Mouse (Mus musculus) stomach, embryonic 14.5 days (tissue): ENCODE results near the gene Nsun6. TPM values are rescaled to one million over a fixed set of nuclear protein-coding genes. Genes with fewer than 3 reads are reported as not detected.

Source experiments
- ATAC-seq: fragments of 200-750 bp; cut with Nextera tagmentation; 2 replicates; pipeline ENCODE4 v1.8.0; 2017; ENCODE audit warnings: low read depth, moderate TSS enrichment; ENCODE audit not compliant: insufficient number of reproducible peaks, insufficient read depth, low FRiP score
- H3K27ac ChIP-seq: fragments of 300-500 bp; sonication (generic); 2 replicates; pipeline ENCODE4 v1.5.1; 2014; ENCODE audit warnings: mild to moderate bottlenecking, low read length, moderate library complexity, mixed read lengths
- H3K27me3 ChIP-seq: fragments of 300-500 bp; sonication (generic); 2 replicates; pipeline ENCODE4 v1.6.1; 2014; ENCODE audit warnings: low read length, control low read depth, mixed read lengths; ENCODE audit not compliant: control insufficient read depth, insufficient read depth
- H3K36me3 ChIP-seq: fragments of 300-500 bp; sonication (generic); 2 replicates; pipeline ENCODE4 v1.6.1; 2014; ENCODE audit warnings: mild to moderate bottlenecking, control low read depth, low read length, moderate library complexity, mixed read lengths; ENCODE audit not compliant: control insufficient read depth, insufficient read depth
- H3K4me1 ChIP-seq: fragments of 300-500 bp; sonication (generic); 2 replicates; pipeline ENCODE4 v1.6.1; 2014; ENCODE audit warnings: low read length, control low read depth, mixed read lengths; ENCODE audit not compliant: control insufficient read depth, insufficient read depth
- H3K4me2 ChIP-seq: fragments of 300-500 bp; sonication (generic); replicated peaks from 2 replicates; pipeline ENCODE4 v1.6.1; 2014; ENCODE audit warnings: low read depth, low read length, control low read depth
- H3K4me3 ChIP-seq: fragments of 300-500 bp; sonication (generic); 2 replicates; pipeline ENCODE4 v1.5.1; 2014; ENCODE audit warnings: low read depth, low read length, control low read depth
- H3K9ac ChIP-seq: fragments of 300-500 bp; sonication (generic); replicated peaks from 2 replicates; pipeline ENCODE4 v1.6.1; 2014; ENCODE audit warnings: low read depth, mild to moderate bottlenecking, control low read depth, low read length, moderate library complexity, mixed read lengths
- H3K9me3 ChIP-seq: fragments of 300-500 bp; sonication (generic); 2 replicates; pipeline ENCODE4 v1.6.1; 2016; ENCODE audit warnings: low read depth, low read length, control low read depth; ENCODE audit not compliant: control insufficient read depth
- WGBS: fragments of 180-500 bp; shearing (Covaris S2); extraction: QIAGEN DNeasy Blood & Tissue Kit; methylation state at CpG from one replicate; pipeline ENCODE4 v1.1.7; 2014; 5-methylcytosine and 5-hydroxymethylcytosine counted together
- polyA plus RNA-seq: library from polyadenylated mRNA; unstranded; fragments of >200 nt; fragmentation: Nextera tagmentation; extraction: Ambion mirVana; gene quantifications from 2 replicates; pipeline ENCODE4 v1.2.1, GENCODE M21; 2014

Nsun6 gene
- polyA plus RNA-seq, 1 experiment from 2014 or later: 14.0 TPM

- no peak overlapping the region for H3K9ac ChIP-seq
- ATAC-seq: no peak
- WGBS: 38% methylated on average over 1 of the region's 1 CpGs
- peaks cover 13% of the 10 kb centered on the region for H3K36me3 ChIP-seq
- no peak overlapping the region for H3K4me3 ChIP-seq
- H3K27ac ChIP-seq: no peak overlapping the region
- H3K4me2 ChIP-seq: no peak overlapping the region
- 0 out of 2 replicates have a peak, but pooled peaks cover 3% of the 10 kb centered on the region for H3K4me1 ChIP-seq
- no peaks in the 10 kb centered on the region for H3K27me3 ChIP-seq
- H3K9me3 ChIP-seq: no peaks in the 10 kb centered on the region
These were observed 8.9 kb upstream of the Nsun6 start for GRCm38 (mm10) chr2:15063815-15064214.

GRCm38 (mm10) chr2:15060856-15061255, 6.0 kb upstream of the Nsun6 start:
- ATAC-seq: no peak
- WGBS: 74% methylated on average over 3 of the region's 3 CpGs

GRCm38 (mm10) chr2:15058227-15058626, 3.4 kb upstream of the Nsun6 start:
- Histone ChIP-seq H3K4me3 (no peak overlapping the region), H3K9ac (no peak overlapping the region), H3K9me3 (no peaks in the 10 kb centered on the region), H3K27ac (no peak overlapping the region), H3K27me3 (no peaks in the 10 kb centered on the region), H3K4me1 (peaks cover 14% of the 10 kb centered on the region), H3K4me2 (no peak overlapping the region), H3K36me3 (no peaks in the 10 kb centered on the region)
- WGBS: 83% methylated on average over 5 of the region's 5 CpGs
- no peak for ATAC-seq

More at GRCm38 (mm10) chr2:15060856-15061255, 6.0 kb upstream of the Nsun6 start:
- no peak overlapping the region for H3K27ac ChIP-seq
- H3K9ac ChIP-seq: no peak overlapping the region
- H3K4me1 ChIP-seq: peaks cover 14% of the 10 kb centered on the region
- H3K4me3 ChIP-seq: no peak overlapping the region
- no peaks in the 10 kb centered on the region for H3K27me3 ChIP-seq
- no peaks in the 10 kb centered on the region for H3K9me3 ChIP-seq
- no peak overlapping the region for H3K4me2 ChIP-seq
- H3K36me3 ChIP-seq: no peaks in the 10 kb centered on the region; the same call in 1 of the 2 replicates

- no peak for ATAC-seq
- WGBS: under 1% methylated on average over 15 of the region's 15 CpGs
These were observed 877 bp upstream of the Nsun6 start for GRCm38 (mm10) chr2:15055741-15056151.

GRCm38 (mm10) chr2:15054496-15054895, 373 bp downstream of the Nsun6 start:
- Histone ChIP-seq H3K27me3 (no peaks in the 10 kb centered on the region), H3K27ac (peak overlapping the region; percentile 87), H3K4me1 (peaks cover 14% of the 10 kb centered on the region), H3K9me3 (no peaks in the 10 kb centered on the region), H3K4me3 (peak overlapping the region; percentile 93), H3K36me3 (no peaks in the 10 kb centered on the region), H3K9ac (peak overlapping the region; percentile 32; the same call in 1 of the 2 replicates), H3K4me2 (peak overlapping the region; percentile 37)
- ATAC-seq: peak; percentile 8; the same call in 1 of the 2 replicates
- 15% methylated on average over 10 of the region's 10 CpGs for WGBS

More at GRCm38 (mm10) chr2:15055741-15056151, 877 bp upstream of the Nsun6 start:
- H3K9ac ChIP-seq: peak overlapping the region; percentile 84
- H3K4me1 ChIP-seq: peaks cover 14% of the 10 kb centered on the region
- H3K4me3 ChIP-seq: peak overlapping the region; percentile 93
- H3K36me3 ChIP-seq: no peaks in the 10 kb centered on the region
- no peaks in the 10 kb centered on the region for H3K27me3 ChIP-seq
- peak overlapping the region; percentile 62 for H3K4me2 ChIP-seq
- no peaks in the 10 kb centered on the region for H3K9me3 ChIP-seq
- H3K27ac ChIP-seq: peak overlapping the region; percentile 86

- Histone ChIP-seq H3K36me3 (no peaks in the 10 kb centered on the region), H3K4me2 (peak within 1 kb of the TSS; percentile 57), H3K9ac (peak within 1 kb of the TSS; percentile 57), H3K4me3 (peak within 1 kb of the TSS; percentile 60), H3K9me3 (no peaks in the 10 kb centered on the region), H3K27me3 (no peaks in the 10 kb centered on the region), H3K27ac (no peak within 1 kb of the TSS), H3K4me1 (peaks cover 4% of the 10 kb centered on the region; the same call in 1 of the 2 replicates)
- peak; percentile 98 for ATAC-seq
- WGBS: 7% methylated on average over 20 of the region's 20 CpGs
These were observed 5.6 kb downstream of the Nsun6 start, which contains the start of gene Arl5b for GRCm38 (mm10) chr2:15049117-15049873. Gene Arl5b (plus strand): TSS chr2:15049395.

- ATAC-seq: no peak
- no peak overlapping the region for H3K27ac ChIP-seq
- WGBS: 57% methylated on average over 5 of the region's 5 CpGs
These were observed 14.5 kb downstream of the Nsun6 start for GRCm38 (mm10) chr2:15040326-15040725.

GRCm38 (mm10) chr2:15038705-15039104, 16.2 kb downstream of the Nsun6 start:
- H3K27me3 ChIP-seq: no peaks in the 10 kb centered on the region
- H3K9me3 ChIP-seq: no peaks in the 10 kb centered on the region
- peaks cover 5% of the 10 kb centered on the region; the same call in 1 of the 2 replicates for H3K36me3 ChIP-seq
- H3K9ac ChIP-seq: no peak overlapping the region
- no peak overlapping the region for H3K27ac ChIP-seq
- WGBS: 89% methylated on average over 6 of the region's 6 CpGs
- H3K4me2 ChIP-seq: no peak overlapping the region
- no peak overlapping the region for H3K4me3 ChIP-seq
- ATAC-seq: no peak
- no peaks in the 10 kb centered on the region for H3K4me1 ChIP-seq

More at GRCm38 (mm10) chr2:15040326-15040725, 14.5 kb downstream of the Nsun6 start:
- Histone ChIP-seq H3K4me2 (no peak overlapping the region), H3K36me3 (peaks cover 5% of the 10 kb centered on the region; the same call in 1 of the 2 replicates), H3K9me3 (no peaks in the 10 kb centered on the region), H3K4me1 (no peaks in the 10 kb centered on the region), H3K9ac (no peak overlapping the region), H3K27me3 (no peaks in the 10 kb centered on the region), H3K4me3 (no peak overlapping the region)
